Comparison of ENCODE assay signal across 7 mouse cellular contexts in the genomic region with DNA sequence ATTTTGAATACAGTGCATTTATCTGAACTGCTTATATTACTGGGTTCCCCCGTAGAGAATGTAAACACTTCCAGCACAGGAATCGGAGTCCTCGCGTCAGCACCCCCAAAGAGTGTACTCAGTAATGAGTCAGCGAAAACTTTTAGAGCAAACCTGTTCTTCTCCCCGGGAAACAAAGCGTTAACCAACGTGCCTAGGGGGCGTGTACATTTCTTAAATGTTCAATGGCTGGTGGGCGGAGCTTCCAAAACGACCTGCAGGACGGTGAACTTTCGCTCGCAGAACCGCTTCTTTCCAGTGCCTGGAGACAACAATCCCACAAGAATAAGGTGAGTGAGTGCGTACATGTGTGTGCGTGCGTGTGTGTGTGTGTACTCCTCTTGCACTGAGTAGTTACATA. TPM values are rescaled to one million over a fixed set of nuclear protein-coding genes. Genes with fewer than 3 reads are reported as not detected.
DNase-seq lines count a peak whose midpoint lies in the region; ATAC-seq and TF ChIP-seq lines count a peak whose summit lies in the region.

No protein-coding gene starts in this region.

- H3K4me3 ChIP-seq in hindbrain, embryonic 10.5 days = peak overlapping the region; percentile 54
- peak overlapping the region; percentile 25 for H3K4me3 ChIP-seq in limb, embryonic 11.5 days (ENCODE audit: low read depth, low read length)
- peak overlapping the region; percentile 32 for H3K4me3 ChIP-seq in midbrain, embryonic 11.5 days (ENCODE audit: low read depth, low read length)
- peak overlapping the region; percentile 54 for H3K4me3 ChIP-seq in spleen, adult 2 months (ENCODE audit: extremely low read depth, insufficient read depth, insufficient read length)

- H3K27me3 ChIP-seq in hindbrain, embryonic 10.5 days (ENCODE audit: insufficient read depth, poor library complexity, severe bottlenecking) = peaks cover 10% of the 10 kb centered on the region
- no peaks in the 10 kb centered on the region for H3K27me3 ChIP-seq in limb, embryonic 11.5 days (ENCODE audit: control insufficient read depth, insufficient read depth, low read length)
- H3K27me3 ChIP-seq in midbrain, embryonic 11.5 days (ENCODE audit: control insufficient read depth, insufficient read depth, low read length) = peaks cover 3% of the 10 kb centered on the region; the same call in 1 of the 2 replicates
- no peaks in the 10 kb centered on the region for H3K27me3 ChIP-seq in spleen, adult 2 months (ENCODE audit: control insufficient read depth, insufficient read depth, low read length)

- under 1% methylated on average over 18 of the region's 18 CpGs for WGBS in hindbrain, embryonic 10.5 days
- WGBS in limb, embryonic 11.5 days = under 1% methylated on average over 18 of the region's 18 CpGs
- under 1% methylated on average over 18 of the region's 18 CpGs for WGBS in midbrain, embryonic 11.5 days
- WGBS in spleen, adult 2 months = under 1% methylated on average over 18 of the region's 18 CpGs

- no peaks in the 10 kb centered on the region for H3K9me3 ChIP-seq in hindbrain, embryonic 10.5 days
- H3K9me3 ChIP-seq in limb, embryonic 11.5 days (ENCODE audit: control insufficient read depth, low read length) = no peaks in the 10 kb centered on the region
- H3K9me3 ChIP-seq in midbrain, embryonic 11.5 days (ENCODE audit: control insufficient read depth, low read length) = no peaks in the 10 kb centered on the region

- peak; percentile 98 for DNase-seq in ES-CJ7 (ENCODE audit: low read depth, low spot score)
- DNase-seq in adrenal gland, adult 8-10 months = peak; percentile 44
- peak; percentile 65 for DNase-seq in fat pad, adult 2 months (ENCODE audit: extremely low read depth, low read depth, low spot score)
- peak; percentile 78 for DNase-seq in hindbrain, embryonic 10.5 days (ENCODE audit: low spot score)
- DNase-seq in limb, embryonic 11.5 days (ENCODE audit: low spot score) = peak; percentile 90
- peak; percentile 97 for DNase-seq in midbrain, embryonic 11.5 days (ENCODE audit: low spot score, missing footprints)
- peak; percentile 18 to 37 for DNase-seq in spleen, adult 2 months (ENCODE audit: low read depth in 1 of 2, low spot score in 2 of 2)

- H3K36me3 ChIP-seq in hindbrain, embryonic 10.5 days = no peaks in the 10 kb centered on the region
- no peaks in the 10 kb centered on the region for H3K36me3 ChIP-seq in limb, embryonic 11.5 days (ENCODE audit: control insufficient read depth, insufficient read depth, low read length)
- H3K36me3 ChIP-seq in midbrain, embryonic 11.5 days (ENCODE audit: control insufficient read depth, insufficient read depth, low read length) = no peaks in the 10 kb centered on the region
- no peaks in the 10 kb centered on the region for H3K36me3 ChIP-seq in spleen, adult 2 months (ENCODE audit: control insufficient read depth, insufficient read depth, low read length)

- TF ChIP-seq CTCF in spleen, adult 2 months (IDR thresholded peaks at IDR 0.05; ENCODE audit: extremely low read depth, insufficient read depth, insufficient read length, insufficient replicate concordance) = no peak

- H3K9ac ChIP-seq in limb, embryonic 11.5 days (ENCODE audit: low read length) = no peak overlapping the region; the same call in 1 of the 2 replicates
- H3K9ac ChIP-seq in midbrain, embryonic 11.5 days (ENCODE audit: low read length) = peak overlapping the region; percentile 33

- TF ChIP-seq POLR2A in spleen, adult 2 months (IDR thresholded peaks at IDR 0.05; ENCODE audit: low read depth, low read length) = no peak

- H3K27ac ChIP-seq in hindbrain, embryonic 10.5 days = peak overlapping the region; percentile 76
- no peak overlapping the region for H3K27ac ChIP-seq in limb, embryonic 11.5 days (replicated peaks; ENCODE audit: low read depth, low read length)
- H3K27ac ChIP-seq in midbrain, embryonic 11.5 days (ENCODE audit: low read depth, low read length) = no peak overlapping the region
- no peak overlapping the region for H3K27ac ChIP-seq in spleen, adult 2 months (ENCODE audit: insufficient read depth, low read length)

- peak overlapping the region; percentile 56 for H3K4me2 ChIP-seq in limb, embryonic 11.5 days (ENCODE audit: low read depth, severe bottlenecking)
- H3K4me2 ChIP-seq in midbrain, embryonic 11.5 days = peak overlapping the region; percentile 62

- ATAC-seq in limb, embryonic 11.5 days (ENCODE audit: insufficient number of reproducible peaks, low FRiP score, low TSS enrichment, low read depth) = peak; percentile 65
- ATAC-seq in midbrain, embryonic 11.5 days (ENCODE audit: low FRiP score) = peak; percentile 46; the same call in 1 of the 2 replicates

- H3K4me1 ChIP-seq in hindbrain, embryonic 10.5 days (replicated peaks) = peaks cover 54% of the 10 kb centered on the region
- peaks cover 9% of the 10 kb centered on the region for H3K4me1 ChIP-seq in limb, embryonic 11.5 days (ENCODE audit: control insufficient read depth, insufficient read depth, low read length)
- peaks cover 10% of the 10 kb centered on the region for H3K4me1 ChIP-seq in midbrain, embryonic 11.5 days (ENCODE audit: control insufficient read depth, insufficient read depth, low read length)
- no peaks in the 10 kb centered on the region for H3K4me1 ChIP-seq in spleen, adult 2 months (ENCODE audit: control insufficient read depth, insufficient read depth, insufficient read length)

RNA-seq across cellular contexts. Expression of a gene that starts 9.2 kb away (rescaled TPM):
- total RNA-seq in adrenal gland, adult 8-10 months (2022) = 10 to 100 TPM; 42.5 to 72.4 (median 57.1) TPM
- 58.1 and 60.9 TPM in 2 replicates for polyA plus RNA-seq in hindbrain, embryonic 10.5 days (2016; fragmentation: Nextera tagmentation; extraction: Ambion mirVana)
- 144 and 157 TPM in 2 replicates for polyA plus RNA-seq in limb, embryonic 11.5 days (2014; fragmentation: Nextera tagmentation; extraction: Ambion mirVana)
- polyA plus RNA-seq in midbrain, embryonic 11.5 days (2014; fragmentation: Nextera tagmentation; extraction: Ambion mirVana) = 24.9 and 27.2 TPM in 2 replicates
- polyA plus RNA-seq in spleen, adult 2 months (2012; rRNA removed) = 1.4 and 2.8 TPM in 2 replicates

RNA-seq across cellular contexts. Expression of a gene that starts 38.7 kb away (rescaled TPM):
- 1 to 10 TPM in 1 of 4 experiments, under 1 TPM in 1, not detected in 2; 0.35 to 1.5 TPM for total RNA-seq in adrenal gland, adult 8-10 months (2022)
- not detected in 2 replicates for polyA plus RNA-seq in hindbrain, embryonic 10.5 days (2016; fragmentation: Nextera tagmentation; extraction: Ambion mirVana)
- polyA plus RNA-seq in limb, embryonic 11.5 days (2014; fragmentation: Nextera tagmentation; extraction: Ambion mirVana) = not detected in 2 replicates
- polyA plus RNA-seq in midbrain, embryonic 11.5 days (2014; fragmentation: Nextera tagmentation; extraction: Ambion mirVana) = not detected in 2 replicates
- 0.18 TPM in 1 of 2 replicates, not detected in the other for polyA plus RNA-seq in spleen, adult 2 months (2012; rRNA removed)

Comparison
In these comparisons a context has a peak if more than half of its experiments do, and no peak if none do; other contexts are left out.
1. DNase-seq: peak in every context shown above with its lines; median percentile 98 in ES-CJ7; 97 in midbrain, embryonic 11.5 days; 90 in limb, embryonic 11.5 days; 78 in hindbrain, embryonic 10.5 days; 65 in fat pad, adult 2 months; 44 in adrenal gland, adult 8-10 months; 28 in spleen, adult 2 months.